Mouse (Mus musculus) cortical plate, adult 2 months (tissue): ENCODE data around the gene Tmem51.

ENCODE experiments used
- CTCF ChIP-seq: fragments of 200-500 bp; IDR thresholded peaks from 2 replicates; pipeline ENCODE4 v1.5.1; 2011; ENCODE audit warnings: mild to moderate bottlenecking, control low read depth, low read length; ENCODE audit not compliant: insufficient read depth; ENCODE audit errors: extremely low read depth
- POLR2A ChIP-seq: fragments of 200-500 bp; IDR thresholded peaks from 2 replicates; pipeline ENCODE4 v1.6.1; 2011; ENCODE audit warnings: mild to moderate bottlenecking, low read length, control low read depth; ENCODE audit not compliant: insufficient read depth; ENCODE audit errors: extremely low read depth

- TF ChIP-seq POLR2A (no peak), CTCF (no peak)
These were observed 14.9 kb downstream of the Tmem51 start for GRCm38 (mm10) chr4:142068899-142069812.
